Mouse (Mus musculus): ENCODE measurements at regions not wholly inside any gene's neighbourhood (a gene's known extent, or its start where the extent isn't known, plus 50 kb on each side); places are given as distances from the start of the nearest gene placed in this dataset.

- CTCF ChIA-PET = no interaction called here
Observed at GRCm38 (mm10) chr10:87717156-87717555, 140.9 kb upstream of the Igf1 start.

GRCm38 (mm10) chr10:87718491-87718890 lies 139.6 kb upstream of the Igf1 start:
- POLR2A ChIA-PET = no interaction called here
- CTCF ChIA-PET = no interaction called here

More at GRCm38 (mm10) chr10:87717156-87717555, 140.9 kb upstream of the Igf1 start:
- POLR2A ChIA-PET = interaction anchor here in 1 of 4 experiments (0.7 kb wide), 1 partner anchor 22 kb away, joined by 4 read pairs; no protein-coding TSS in a partner anchor

- ChIA-PET CTCF (no interaction called here), POLR2A (no interaction called here)
Observed at GRCm38 (mm10) chr10:87719978-87720377, 138.1 kb upstream of the Igf1 start.

- ChIA-PET POLR2A (no interaction called here), CTCF (no interaction called here)
Observed at GRCm38 (mm10) chr10:87722244-87722643, 135.8 kb upstream of the Igf1 start.

- ChIA-PET CTCF (no interaction called here), POLR2A (no interaction called here)
Observed at GRCm38 (mm10) chr10:87732658-87733057, 125.4 kb upstream of the Igf1 start.

- ChIA-PET POLR2A (no interaction called here), CTCF (no interaction called here)
Observed at GRCm38 (mm10) chr10:87733241-87733640, 124.8 kb upstream of the Igf1 start.

GRCm38 (mm10) chr10:87740323-87740722 lies 117.7 kb upstream of the Igf1 start:
- POLR2A ChIA-PET = no interaction called here
- CTCF ChIA-PET = no interaction called here

GRCm38 (mm10) chr10:87742766-87743165 lies 115.3 kb upstream of the Igf1 start:
- ChIA-PET CTCF (no interaction called here), POLR2A (interaction anchor here in 1 of 4 experiments (0.9 kb wide), 1 partner anchor 360 kb away, joined by 3 read pairs; no protein-coding TSS in a partner anchor)

- CTCF ChIA-PET = interaction anchor here in 1 of 4 experiments (0.6 kb wide), 1 partner anchor 179 kb away, joined by 4 read pairs; no protein-coding TSS in a partner anchor
- POLR2A ChIA-PET = no interaction called here
Observed at GRCm38 (mm10) chr10:87747846-87748552, 110.1 kb upstream of the Igf1 start.

- POLR2A ChIA-PET = no interaction called here
- CTCF ChIA-PET = no interaction called here
Observed at GRCm38 (mm10) chr10:87748631-87749193, 109.4 kb upstream of the Igf1 start.

- CTCF ChIA-PET = no interaction called here
Observed at GRCm38 (mm10) chr10:87750321-87750720, 107.7 kb upstream of the Igf1 start.

GRCm38 (mm10) chr10:87750972-87751371 lies 107.1 kb upstream of the Igf1 start:
- ChIA-PET POLR2A (no interaction called here), CTCF (no interaction called here)

More at GRCm38 (mm10) chr10:87750321-87750720, 107.7 kb upstream of the Igf1 start:
- POLR2A ChIA-PET = no interaction called here

GRCm38 (mm10) chr10:87752117-87752516 lies 105.9 kb upstream of the Igf1 start:
- ChIA-PET POLR2A (interaction anchor here in 1 of 4 experiments (0.6 kb wide), 1 partner anchor 121 kb away, joined by 4 read pairs; no protein-coding TSS in a partner anchor), CTCF (interaction anchor here in 1 of 4 experiments (0.8 kb wide), 1 partner anchor 77 kb away, joined by 3 read pairs; no protein-coding TSS in a partner anchor)

GRCm38 (mm10) chr10:87753483-87753882 lies 104.6 kb upstream of the Igf1 start:
- ChIA-PET POLR2A (no interaction called here), CTCF (no interaction called here)

GRCm38 (mm10) chr10:87761528-87762030 lies 96.5 kb upstream of the Igf1 start:
- ChIA-PET POLR2A (no interaction called here), CTCF (no interaction called here)

- POLR2A ChIA-PET = no interaction called here
- CTCF ChIA-PET = no interaction called here
Observed at GRCm38 (mm10) chr10:87787521-87787920, 70.5 kb upstream of the Igf1 start.

GRCm38 (mm10) chr10:87792346-87792745 lies 65.7 kb upstream of the Igf1 start:
- ChIA-PET POLR2A (no interaction called here), CTCF (interaction anchor here in 1 of 4 experiments (0.6 kb wide), 1 partner anchor 146 kb away, joined by 3 read pairs; no protein-coding TSS in a partner anchor)

- ChIA-PET CTCF (no interaction called here), POLR2A (no interaction called here)
Observed at GRCm38 (mm10) chr10:87803936-87804791, 53.9 kb upstream of the Igf1 start.

- POLR2A ChIA-PET = no interaction called here
- CTCF ChIA-PET = no interaction called here
Observed at GRCm38 (mm10) chr10:87804792-87805082, 53.3 kb upstream of the Igf1 start.

Measured in embryonic stem cell, embryonic (primary cell).